Mouse (Mus musculus) embryonic facial prominence, embryonic 12.5 days (tissue): ENCODE measurements at regions not wholly inside any gene's neighbourhood (a gene's known extent, or its start where the extent isn't known, plus 50 kb on each side); places are given as distances from the start of the nearest gene placed in this dataset.

ENCODE experiments used
- ATAC-seq: fragments of 200-750 bp; cut with Nextera tagmentation; 2 replicates; pipeline ENCODE4 v1.8.0; 2017; ENCODE audit not compliant: insufficient number of reproducible peaks, insufficient read depth, low FRiP score, low TSS enrichment
- H3K27ac ChIP-seq: fragments of 300-500 bp; sonication (generic); 2 replicates; pipeline ENCODE4 v1.5.1; 2016; ENCODE audit warnings: mild to moderate bottlenecking
- H3K27me3 ChIP-seq: fragments of 300-500 bp; sonication (generic); 2 replicates; pipeline ENCODE4 v1.6.1; 2016; ENCODE audit warnings: mild to moderate bottlenecking, moderate library complexity
- H3K36me3 ChIP-seq: fragments of 300-500 bp; sonication (generic); 2 replicates; pipeline ENCODE4 v1.6.1; 2016; ENCODE audit warnings: mild to moderate bottlenecking
- H3K4me1 ChIP-seq: fragments of 300-500 bp; sonication (generic); 2 replicates; pipeline ENCODE4 v1.6.1; 2016
- H3K4me2 ChIP-seq: fragments of 300-500 bp; sonication (generic); replicated peaks from 2 replicates; pipeline ENCODE4 v1.6.1; 2016; ENCODE audit warnings: mild to moderate bottlenecking, moderate library complexity
- H3K4me3 ChIP-seq: fragments of 300-500 bp; sonication (generic); 2 replicates; pipeline ENCODE4 v1.5.1; 2016; ENCODE audit warnings: mild to moderate bottlenecking
- H3K9ac ChIP-seq: fragments of 300-500 bp; sonication (generic); 2 replicates; pipeline ENCODE4 v1.6.1; 2016; ENCODE audit warnings: mild to moderate bottlenecking, moderate library complexity
- H3K9me3 ChIP-seq: fragments of 300-500 bp; sonication (generic); 2 replicates; pipeline ENCODE4 v1.6.1; 2016; ENCODE audit warnings: mild to moderate bottlenecking, moderate library complexity
- WGBS: fragments of 180-500 bp; shearing (Covaris S2); methylation state at CpG from one replicate; pipeline ENCODE4 v1.1.7; 2016; 5-methylcytosine and 5-hydroxymethylcytosine counted together

- Histone ChIP-seq H3K9ac (no peak overlapping the region), H3K4me2 (no peak overlapping the region), H3K27me3 (no peaks in the 10 kb centered on the region), H3K9me3 (no peaks in the 10 kb centered on the region), H3K27ac (no peak overlapping the region), H3K4me1 (no peaks in the 10 kb centered on the region), H3K4me3 (no peak overlapping the region), H3K36me3 (no peaks in the 10 kb centered on the region)
- ATAC-seq: no peak
- 79% methylated on average over 1 of the region's 1 CpGs for WGBS
Measured at GRCm38 (mm10) chr8:89737636-89738035, 610.5 kb downstream of the Tox3 start.

GRCm38 (mm10) chr8:89727252-89727651 lies 620.9 kb downstream of the Tox3 start:
- Histone ChIP-seq H3K9me3 (no peaks in the 10 kb centered on the region), H3K27me3 (no peaks in the 10 kb centered on the region), H3K36me3 (no peaks in the 10 kb centered on the region), H3K9ac (no peak overlapping the region), H3K27ac (no peak overlapping the region), H3K4me2 (no peak overlapping the region), H3K4me1 (no peaks in the 10 kb centered on the region), H3K4me3 (no peak overlapping the region)
- 89% methylated on average over 6 of the region's 6 CpGs for WGBS
- no peak for ATAC-seq

GRCm38 (mm10) chr8:89721684-89722305 lies 626.3 kb downstream of the Tox3 start:
- Histone ChIP-seq H3K9ac (no peak overlapping the region), H3K4me2 (no peak overlapping the region), H3K4me1 (no peaks in the 10 kb centered on the region), H3K36me3 (no peaks in the 10 kb centered on the region), H3K4me3 (no peak overlapping the region), H3K9me3 (no peaks in the 10 kb centered on the region), H3K27ac (no peak overlapping the region), H3K27me3 (no peaks in the 10 kb centered on the region)
- ATAC-seq: no peak
- WGBS: 72% methylated on average over 5 of the region's 5 CpGs

- Histone ChIP-seq H3K4me1 (no peaks in the 10 kb centered on the region), H3K9ac (no peak overlapping the region), H3K4me2 (no peak overlapping the region), H3K27ac (no peak overlapping the region), H3K9me3 (no peaks in the 10 kb centered on the region), H3K27me3 (no peaks in the 10 kb centered on the region), H3K36me3 (no peaks in the 10 kb centered on the region), H3K4me3 (no peak overlapping the region)
- ATAC-seq: no peak
- 75% methylated on average over 6 of the region's 6 CpGs for WGBS
Measured at GRCm38 (mm10) chr8:89713880-89714279, 634.3 kb downstream of the Tox3 start.

GRCm38 (mm10) chr8:89707341-89707928 lies 640.7 kb downstream of the Tox3 start:
- Histone ChIP-seq H3K4me2 (no peak overlapping the region), H3K27ac (no peak overlapping the region), H3K36me3 (no peaks in the 10 kb centered on the region), H3K4me1 (no peaks in the 10 kb centered on the region), H3K9ac (no peak overlapping the region), H3K9me3 (no peaks in the 10 kb centered on the region), H3K27me3 (peaks cover 12% of the 10 kb centered on the region; the same call in 1 of the 2 replicates), H3K4me3 (no peak overlapping the region)
- 30% methylated on average over 5 of the region's 5 CpGs for WGBS
- ATAC-seq: no peak

- Histone ChIP-seq H3K36me3 (no peaks in the 10 kb centered on the region), H3K9me3 (no peaks in the 10 kb centered on the region), H3K27me3 (no peaks in the 10 kb centered on the region), H3K4me3 (no peak overlapping the region), H3K4me1 (no peaks in the 10 kb centered on the region), H3K27ac (no peak overlapping the region), H3K9ac (no peak overlapping the region), H3K4me2 (no peak overlapping the region)
- 88% methylated on average over 6 of the region's 6 CpGs for WGBS
- ATAC-seq: no peak
Measured at GRCm38 (mm10) chr8:89685696-89686095, 641.7 kb upstream of the Sall1 start.

- Histone ChIP-seq H3K9me3 (no peaks in the 10 kb centered on the region), H3K4me3 (no peak overlapping the region), H3K4me2 (no peak overlapping the region), H3K9ac (no peak overlapping the region), H3K4me1 (no peaks in the 10 kb centered on the region), H3K27ac (no peak overlapping the region), H3K27me3 (no peaks in the 10 kb centered on the region), H3K36me3 (no peaks in the 10 kb centered on the region)
- WGBS: 92% methylated on average over 4 of the region's 4 CpGs
- no peak for ATAC-seq
Measured at GRCm38 (mm10) chr8:89680937-89681336, 637.0 kb upstream of the Sall1 start.

- H3K4me2 ChIP-seq: no peak overlapping the region
- H3K36me3 ChIP-seq: no peaks in the 10 kb centered on the region
- WGBS: 78% methylated on average over 5 of the region's 5 CpGs
- no peaks in the 10 kb centered on the region for H3K4me1 ChIP-seq
- no peaks in the 10 kb centered on the region for H3K9me3 ChIP-seq
- ATAC-seq: no peak
- no peak overlapping the region for H3K27ac ChIP-seq
- H3K4me3 ChIP-seq: no peak overlapping the region
- no peaks in the 10 kb centered on the region for H3K27me3 ChIP-seq
- no peak overlapping the region for H3K9ac ChIP-seq
Measured at GRCm38 (mm10) chr8:89680341-89680740, 636.4 kb upstream of the Sall1 start.

- no peaks in the 10 kb centered on the region for H3K9me3 ChIP-seq
- H3K27me3 ChIP-seq: no peaks in the 10 kb centered on the region
- no peak overlapping the region for H3K4me2 ChIP-seq
- 61% methylated on average over 4 of the region's 4 CpGs for WGBS
- no peak overlapping the region for H3K9ac ChIP-seq
- H3K27ac ChIP-seq: no peak overlapping the region
- no peaks in the 10 kb centered on the region for H3K36me3 ChIP-seq
- no peak for ATAC-seq
- H3K4me1 ChIP-seq: no peaks in the 10 kb centered on the region
- no peak overlapping the region for H3K4me3 ChIP-seq
Measured at GRCm38 (mm10) chr8:89679551-89679950, 635.6 kb upstream of the Sall1 start.

- H3K4me2 ChIP-seq: no peak overlapping the region
- H3K27ac ChIP-seq: no peak overlapping the region
- no peaks in the 10 kb centered on the region for H3K36me3 ChIP-seq
- WGBS: 70% methylated on average over 5 of the region's 5 CpGs
- ATAC-seq: no peak
- no peak overlapping the region for H3K4me3 ChIP-seq
- no peaks in the 10 kb centered on the region for H3K9me3 ChIP-seq
- no peak overlapping the region for H3K9ac ChIP-seq
- no peaks in the 10 kb centered on the region for H3K27me3 ChIP-seq
- H3K4me1 ChIP-seq: no peaks in the 10 kb centered on the region
Measured at GRCm38 (mm10) chr8:89677266-89677665, 633.3 kb upstream of the Sall1 start.

GRCm38 (mm10) chr8:89673911-89674310 lies 629.9 kb upstream of the Sall1 start:
- Histone ChIP-seq H3K9ac (no peak overlapping the region), H3K27ac (no peak overlapping the region), H3K9me3 (no peaks in the 10 kb centered on the region), H3K27me3 (no peaks in the 10 kb centered on the region), H3K36me3 (no peaks in the 10 kb centered on the region), H3K4me2 (no peak overlapping the region), H3K4me1 (no peaks in the 10 kb centered on the region), H3K4me3 (no peak overlapping the region)
- 92% methylated on average over 4 of the region's 4 CpGs for WGBS
- ATAC-seq: no peak

GRCm38 (mm10) chr8:89672631-89673030 lies 628.7 kb upstream of the Sall1 start:
- Histone ChIP-seq H3K27me3 (no peaks in the 10 kb centered on the region), H3K27ac (no peak overlapping the region), H3K36me3 (no peaks in the 10 kb centered on the region), H3K4me3 (no peak overlapping the region), H3K9me3 (no peaks in the 10 kb centered on the region), H3K9ac (no peak overlapping the region), H3K4me1 (no peaks in the 10 kb centered on the region), H3K4me2 (no peak overlapping the region)
- WGBS: 83% methylated on average over 5 of the region's 5 CpGs
- ATAC-seq: no peak
